Mouse (Mus musculus) forebrain, postnatal 0 days (tissue): ENCODE data around the gene Ptprj. TPM values are rescaled to one million over a fixed set of nuclear protein-coding genes. Genes with fewer than 3 reads are reported as not detected.

Experiments used
- ATAC-seq: fragments of 200-750 bp; cut with Nextera tagmentation; 2 replicates; pipeline ENCODE4 v1.8.0; 2017; ENCODE audit warnings: mild to moderate bottlenecking, moderate library complexity
- DNase-seq: peaks from one replicate; pipeline ENCODE4 v3.0.0-alpha.2; 2015
- H3K27ac ChIP-seq: fragments of 300-500 bp; sonication (generic); 2 replicates; pipeline ENCODE4 v1.5.1; 2014; ENCODE audit warnings: low read depth, mild to moderate bottlenecking, antibody characterized with exemption, low read length, moderate library complexity, mixed read lengths
- H3K27me3 ChIP-seq: fragments of 300-500 bp; sonication (generic); 2 replicates; pipeline ENCODE4 v1.6.1; 2014; ENCODE audit warnings: mild to moderate bottlenecking, low read length, mixed read lengths; ENCODE audit not compliant: insufficient read depth
- H3K36me3 ChIP-seq: fragments of 300-500 bp; sonication (generic); 2 replicates; pipeline ENCODE4 v1.6.1; 2014; ENCODE audit warnings: mild to moderate bottlenecking, moderate library complexity; ENCODE audit not compliant: insufficient read depth
- H3K4me1 ChIP-seq: fragments of 300-500 bp; sonication (generic); 2 replicates; pipeline ENCODE4 v1.6.1; 2014; ENCODE audit warnings: antibody characterized with exemption; ENCODE audit not compliant: insufficient read depth
- H3K4me2 ChIP-seq: fragments of 300-500 bp; sonication (generic); 2 replicates; pipeline ENCODE4 v1.6.1; 2014; ENCODE audit warnings: low read depth, mild to moderate bottlenecking, moderate library complexity
- H3K4me3 ChIP-seq: fragments of 300-500 bp; sonication (generic); 2 replicates; pipeline ENCODE4 v1.5.1; 2014; ENCODE audit warnings: low read depth, low read length, mixed read lengths
- H3K9ac ChIP-seq: fragments of 300-500 bp; sonication (generic); 2 replicates; pipeline ENCODE4 v1.6.1; 2014; ENCODE audit warnings: mild to moderate bottlenecking
- H3K9me3 ChIP-seq: fragments of 300-500 bp; sonication (generic); 2 replicates; pipeline ENCODE4 v1.6.1; 2016; ENCODE audit warnings: low read length
- CTCF ChIP-seq: sonication (generic); IDR thresholded peaks from 2 replicates; pipeline ENCODE4 v1.5.1; 2016; ENCODE audit warnings: antibody characterized with exemption, control low read depth, low read depth
- WGBS: fragments of 180-500 bp; shearing (Covaris S2); extraction: QIAGEN DNeasy Blood & Tissue Kit; methylation state at CpG from one replicate; pipeline ENCODE4 v1.1.7; 2014; 5-methylcytosine and 5-hydroxymethylcytosine counted together
- polyA plus RNA-seq: library from polyadenylated mRNA; unstranded; fragments of >200 nt; fragmentation: Nextera tagmentation; extraction: Ambion mirVana; gene quantifications from 2 replicates; pipeline ENCODE4 v1.2.1, GENCODE M21; 2015
- total RNA-seq: library from RNA; depleted of rRNA; stranded (reverse); fragments of >200 nt; gene quantifications from 2 replicates; pipeline ENCODE4 v1.2.3, GENCODE M21; 2014

Ptprj gene
- total and polyA plus RNA-seq, 2 experiments from 2014 or later = 3.9 to 34.0 TPM

DNA sequence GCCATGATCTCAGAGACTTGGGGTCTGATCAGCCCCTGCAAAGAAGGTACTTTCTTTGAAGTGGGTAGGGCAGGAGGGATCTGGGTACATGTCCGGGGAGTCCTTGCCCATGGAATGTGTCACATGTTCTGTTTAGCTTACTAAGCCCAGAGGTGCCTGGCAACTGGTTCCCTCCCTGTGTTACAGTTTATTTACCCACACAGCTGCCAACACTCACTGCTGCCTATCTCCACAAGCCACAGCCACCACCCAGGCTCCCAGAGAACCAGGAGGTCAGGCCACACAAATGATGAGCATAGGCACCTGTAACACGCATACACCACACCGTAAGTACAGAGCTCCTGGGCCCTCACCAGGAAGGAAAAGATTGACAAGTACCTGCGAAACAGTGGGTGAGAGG is 26.6 kb downstream of the Ptprj start:
- no peak overlapping the region for H3K4me3 ChIP-seq
- ATAC-seq (no peak), DNase-seq (no peak)
- H3K9ac ChIP-seq = no peak overlapping the region
- H3K27ac ChIP-seq = no peak overlapping the region
- no peaks in the 10 kb centered on the region for H3K36me3 ChIP-seq
- no peak overlapping the region for H3K4me2 ChIP-seq
- no peak for TF ChIP-seq CTCF
- H3K9me3 ChIP-seq = no peaks in the 10 kb centered on the region
- no peaks in the 10 kb centered on the region for H3K27me3 ChIP-seq
- H3K4me1 ChIP-seq = no peaks in the 10 kb centered on the region
- 93% methylated on average over 4 of the region's 4 CpGs for WGBS

DNA sequence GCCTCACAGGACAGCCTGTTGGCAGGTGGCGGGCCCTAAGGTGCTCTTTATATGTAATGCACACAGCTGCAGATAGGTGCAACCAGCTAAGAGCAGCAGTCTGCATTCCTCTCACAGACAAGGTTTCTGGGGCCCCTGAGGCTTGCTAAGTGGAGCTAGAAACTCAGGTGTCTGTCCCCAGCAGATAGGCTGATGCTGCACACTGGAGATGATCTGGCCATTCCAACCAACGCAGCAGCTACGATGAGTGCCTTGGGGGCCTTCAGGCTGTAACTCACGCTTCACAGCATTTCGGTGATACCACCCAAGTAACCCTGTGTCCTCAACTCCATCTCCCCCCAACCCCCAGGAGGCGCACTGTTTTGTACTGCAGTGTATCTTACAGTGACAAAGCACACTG is 29.8 kb downstream of the Ptprj start:
- no peaks in the 10 kb centered on the region for H3K36me3 ChIP-seq
- ATAC-seq (peak; percentile 37; the same call in 1 of the 2 replicates), DNase-seq (no peak)

DNA sequence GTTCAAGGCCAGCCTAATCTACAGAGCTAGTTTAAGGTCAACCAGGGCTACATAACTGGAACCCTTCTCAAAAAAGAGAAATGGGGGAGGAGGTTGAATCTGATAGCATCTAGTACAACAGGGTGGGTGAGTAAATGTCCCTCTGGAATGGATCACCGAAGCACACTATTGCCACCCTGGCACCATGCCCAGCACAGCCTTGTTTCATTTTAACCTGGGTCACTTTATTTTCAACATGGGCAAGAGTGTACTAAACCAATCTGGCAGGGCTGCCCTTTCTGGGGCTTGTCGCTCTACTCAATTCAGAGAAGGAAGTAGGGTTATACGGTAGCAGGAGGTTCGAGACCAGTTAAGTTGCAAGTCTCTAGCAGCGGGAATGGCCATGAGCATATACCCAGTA is 31.9 kb downstream of the Ptprj start:
- Histone ChIP-seq H3K9me3 (no peaks in the 10 kb centered on the region), H3K36me3 (no peaks in the 10 kb centered on the region), H3K4me3 (no peak overlapping the region), H3K4me1 (no peaks in the 10 kb centered on the region), H3K27ac (no peak overlapping the region), H3K9ac (no peak overlapping the region), H3K27me3 (no peaks in the 10 kb centered on the region), H3K4me2 (no peak overlapping the region)
- ATAC-seq (no peak), DNase-seq (no peak)
- no peak for TF ChIP-seq CTCF
- 74% methylated on average over 5 of the region's 5 CpGs for WGBS

More for the DNA sequence above, 29.8 kb downstream of the Ptprj start:
- TF ChIP-seq CTCF = no peak
- no peaks in the 10 kb centered on the region for H3K9me3 ChIP-seq
- no peak overlapping the region for H3K4me2 ChIP-seq
- WGBS = 89% methylated on average over 6 of the region's 6 CpGs
- H3K4me1 ChIP-seq = no peaks in the 10 kb centered on the region
- no peaks in the 10 kb centered on the region for H3K27me3 ChIP-seq
- no peak overlapping the region for H3K4me3 ChIP-seq
- H3K27ac ChIP-seq = no peak overlapping the region
- H3K9ac ChIP-seq = no peak overlapping the region

DNA sequence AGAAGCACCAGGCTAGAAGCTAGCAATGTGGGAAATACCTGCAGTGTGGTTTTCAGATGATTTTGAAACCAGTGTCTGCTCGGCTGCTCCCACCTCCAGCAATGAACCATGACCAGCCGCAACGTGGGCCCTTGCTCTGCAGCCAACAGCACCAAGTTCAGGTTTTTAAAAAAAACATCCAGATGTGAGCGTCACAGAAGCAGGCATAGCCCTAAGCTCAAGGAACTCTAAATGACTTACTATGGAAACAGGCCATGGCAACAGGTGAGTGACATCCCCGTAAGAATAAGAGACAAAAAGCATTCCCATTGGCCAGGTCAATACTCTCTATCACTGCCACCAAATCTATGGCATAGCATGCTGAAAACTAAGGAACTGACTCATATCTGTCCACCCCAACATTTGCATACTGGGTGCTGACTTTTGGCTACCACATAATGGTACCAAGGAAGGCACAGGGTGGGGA is 33.3 kb downstream of the Ptprj start:
- Histone ChIP-seq H3K4me3 (no peak overlapping the region), H3K9me3 (no peaks in the 10 kb centered on the region), H3K4me2 (no peak overlapping the region), H3K27ac (no peak overlapping the region), H3K36me3 (no peaks in the 10 kb centered on the region), H3K9ac (no peak overlapping the region), H3K4me1 (no peaks in the 10 kb centered on the region), H3K27me3 (no peaks in the 10 kb centered on the region)
- DNase-seq (no peak), ATAC-seq (no peak)
- 89% methylated on average over 5 of the region's 5 CpGs for WGBS
- TF ChIP-seq CTCF = no peak

DNA sequence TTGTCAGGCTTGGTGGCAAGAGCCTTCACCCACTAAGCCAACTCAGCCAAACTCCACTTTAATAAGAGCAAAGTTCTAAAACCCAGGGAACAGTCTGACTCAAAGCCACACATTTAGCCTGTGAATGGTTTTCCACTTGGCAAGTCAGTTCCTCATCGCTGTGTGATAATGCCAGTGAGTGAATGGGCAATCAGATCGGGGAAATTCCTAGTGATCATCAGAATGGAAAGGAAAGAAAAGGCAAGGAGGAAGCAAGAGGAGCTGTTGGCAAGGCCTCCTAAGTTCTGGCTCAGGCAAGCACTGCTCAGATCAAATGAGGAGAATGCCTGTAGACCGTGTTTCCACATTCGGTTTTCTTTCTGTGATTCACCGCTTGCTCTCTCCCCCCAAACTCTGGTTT is 35.2 kb downstream of the Ptprj start:
- 18% methylated on average over 5 of the region's 5 CpGs for WGBS
- Histone ChIP-seq H3K27me3 (no peaks in the 10 kb centered on the region), H3K9me3 (no peaks in the 10 kb centered on the region), H3K4me1 (no peaks in the 10 kb centered on the region), H3K4me3 (no peak overlapping the region), H3K36me3 (no peaks in the 10 kb centered on the region), H3K9ac (no peak overlapping the region), H3K4me2 (no peak overlapping the region), H3K27ac (no peak overlapping the region; the same call in 1 of the 2 replicates)
- TF ChIP-seq CTCF = no peak
- DNase-seq (peak; percentile 58), ATAC-seq (peak; percentile 70)

DNA sequence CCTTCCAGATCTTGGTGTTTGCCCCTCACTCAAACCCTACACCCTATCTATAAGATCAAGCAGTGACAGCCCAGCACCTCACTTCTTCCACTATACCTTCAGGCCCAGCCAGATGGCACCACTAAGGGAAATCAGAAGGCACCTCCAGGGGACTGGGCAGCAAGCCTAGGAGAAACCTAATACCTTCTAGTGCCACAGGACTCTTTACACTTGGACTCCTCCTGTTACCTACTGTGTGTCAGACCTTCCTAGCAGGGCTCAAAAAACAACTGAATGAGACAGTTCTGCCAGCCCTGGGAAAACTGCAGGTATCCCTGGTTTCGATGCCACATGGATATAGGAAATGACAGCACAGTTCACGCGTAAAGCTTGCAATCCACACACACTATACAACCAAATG is 36.5 kb downstream of the Ptprj start:
- WGBS = 91% methylated on average over 3 of the region's 3 CpGs

DNA sequence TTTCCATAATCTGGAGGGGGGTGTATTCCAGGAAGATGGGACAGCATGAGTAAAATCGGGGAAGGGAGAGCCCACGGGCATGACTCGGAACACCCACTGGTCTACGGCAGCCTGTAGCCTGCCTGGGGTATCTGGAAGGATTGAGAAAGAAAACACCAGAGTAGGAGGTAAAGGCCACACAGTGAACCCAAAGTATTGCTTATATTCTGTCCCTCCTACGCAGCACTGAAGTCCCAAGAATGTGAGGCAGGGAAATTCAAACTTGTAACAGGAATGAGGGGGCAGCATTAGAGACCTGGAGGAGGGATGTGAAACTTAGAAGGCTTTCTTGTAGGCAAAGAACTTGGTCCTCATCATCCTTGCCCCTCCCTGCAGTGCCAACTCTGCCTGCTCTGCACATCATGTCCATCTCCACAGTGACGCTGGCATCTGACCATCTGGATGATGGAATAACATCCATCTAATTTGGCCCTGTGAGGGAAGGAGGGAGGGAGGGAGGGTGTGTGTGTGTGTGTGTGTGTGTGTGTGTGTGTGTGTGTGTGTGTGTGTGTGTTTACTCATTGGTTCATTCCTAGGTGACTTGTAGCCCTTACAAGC is 37.2 kb downstream of the Ptprj start:
- TF ChIP-seq CTCF = no peak
- WGBS = 90% methylated on average over 6 of the region's 6 CpGs
- Histone ChIP-seq H3K9ac (no peak overlapping the region), H3K36me3 (no peaks in the 10 kb centered on the region), H3K4me2 (no peak overlapping the region), H3K9me3 (no peaks in the 10 kb centered on the region), H3K27ac (no peak overlapping the region), H3K27me3 (no peaks in the 10 kb centered on the region), H3K4me1 (no peaks in the 10 kb centered on the region), H3K4me3 (no peak overlapping the region)
- DNase-seq (no peak), ATAC-seq (no peak)

More for the DNA sequence above, 36.5 kb downstream of the Ptprj start:
- Histone ChIP-seq H3K9me3 (no peaks in the 10 kb centered on the region), H3K27ac (no peak overlapping the region), H3K9ac (no peak overlapping the region), H3K4me2 (no peak overlapping the region), H3K36me3 (no peaks in the 10 kb centered on the region), H3K4me3 (no peak overlapping the region), H3K27me3 (no peaks in the 10 kb centered on the region), H3K4me1 (no peaks in the 10 kb centered on the region)
- DNase-seq (no peak), ATAC-seq (no peak)
- no peak for TF ChIP-seq CTCF
